Mouse (Mus musculus) embryonic stem cell, embryonic (primary cell): ENCODE results near the gene Lgals12.

Source experiments
- CTCF ChIA-PET, 4 experiments: fragments of 300-600 bp in 2 of 4; fragments of 350-600 bp in 2 of 4; sonication (Branson Sonifier 250); formaldehyde crosslinking; loops; one replicate each; lab custom pipeline; 2022; ENCODE audit warnings: inconsistent platforms in 2 of 4; lab: Charles Lee
- POLR2A ChIA-PET, 4 experiments: fragments of 300-600 bp in 2 of 4; fragments of 350-600 bp in 2 of 4; sonication (Branson Sonifier 250); formaldehyde crosslinking; loops; one replicate each; lab custom pipeline; 2022; ENCODE audit warnings: antibody characterized with exemption in 4 of 4, inconsistent platforms in 1 of 4; lab: Charles Lee

Lgals12 gene

GRCm38 (mm10) chr19:7598481-7598880 is 8.5 kb downstream of the Lgals12 start:
- CTCF ChIA-PET: interaction anchor here in 2 of 4 experiments (0.8 to 1.3 kb wide), 6 partner anchors 8 to 91 kb away, joined by 3 to 5 read pairs (median 3); partner anchors contain the start of gene Lgals12 (in 1 of the 2)

GRCm38 (mm10) chr19:7595534-7595933 is 11.5 kb downstream of the Lgals12 start:
- POLR2A ChIA-PET: interaction anchor here (0.6 to 2.7 kb wide), 12 partner anchors 9 to 1121 kb away, joined by 3 to 13 read pairs (median 3); partner anchors contain the start of genes Pla2g16 (in 2 of the 4) and Kcnk4 (in 1 of the 4)
- CTCF ChIA-PET: interaction anchor here (0.5 to 2.7 kb wide), 36 partner anchors 11 to 461 kb away, joined by 3 to 19 read pairs (median 4); partner anchors contain the start of gene Pla2g16 (in 1 of the 4)

More at GRCm38 (mm10) chr19:7598481-7598880, 8.5 kb downstream of the Lgals12 start:
- POLR2A ChIA-PET: interaction anchor here in 3 of 4 experiments (1.0 to 2.0 kb wide), 8 partner anchors 8 to 35 kb away, joined by 3 to 15 read pairs (median 4); partner anchors contain the start of gene Lgals12 (in 2 of the 3)

- ChIA-PET POLR2A (interaction anchor here in 2 of 4 experiments (0.5 to 0.8 kb wide), 3 partner anchors 9 to 94 kb away, joined by 3 to 5 read pairs (median 3); no protein-coding TSS in a partner anchor), CTCF (interaction anchor here in 1 of 4 experiments (0.7 kb wide), 2 partner anchors 20 to 1934 kb away, joined by 3 to 5 read pairs; no protein-coding TSS in a partner anchor)
Observed at GRCm38 (mm10) chr19:7592018-7592417, 15.0 kb downstream of the Lgals12 start.

- ChIA-PET POLR2A (interaction anchor here in 3 of 4 experiments (0.7 to 2.1 kb wide), 7 partner anchors 10 to 83 kb away, joined by 3 to 10 read pairs (median 4); partner anchors contain the start of genes Lgals12 (in 1 of the 3) and Pla2g16 (in 1 of the 3)), CTCF (interaction anchor here in 1 of 4 experiments (0.9 to 1.3 kb wide), 2 partner anchors 18 to 27 kb away, joined by 3 to 4 read pairs; no protein-coding TSS in a partner anchor)
Observed at GRCm38 (mm10) chr19:7590795-7591194, 16.2 kb downstream of the Lgals12 start.

- ChIA-PET POLR2A (interaction anchor here in 2 of 4 experiments (0.5 to 1.7 kb wide), 8 partner anchors 10 to 1132 kb away, joined by 3 to 10 read pairs (median 6); partner anchors contain the start of gene Lgals12 (in 2 of the 2)), CTCF (no interaction called here)
Observed at GRCm38 (mm10) chr19:7585764-7586163, 21.2 kb downstream of the Lgals12 start.

GRCm38 (mm10) chr19:7585279-7585678 is 21.7 kb downstream of the Lgals12 start:
- CTCF ChIA-PET: no interaction called here
- POLR2A ChIA-PET: interaction anchor here in 2 of 4 experiments (0.5 to 3.4 kb wide), 9 partner anchors 10 to 1133 kb away, joined by 3 to 25 read pairs (median 6); partner anchors contain the start of genes Lgals12 (in 2 of the 2) and Pla2g16 (in 1 of the 2)

- ChIA-PET CTCF (interaction anchor here (0.5 to 1.4 kb wide), 11 partner anchors 10 to 1100 kb away, joined by 3 to 10 read pairs (median 4); no protein-coding TSS in a partner anchor), POLR2A (interaction anchor here (0.5 to 3.4 kb wide), 47 partner anchors 8 to 1203 kb away, joined by 3 to 57 read pairs (median 4); partner anchors contain the start of genes Pla2g16 (in 3 of the 4), Atl3 (in 2 of the 4), Lgals12 (in 2 of the 4) and Rtn3 (in 2 of the 4))
Observed at GRCm38 (mm10) chr19:7583599-7583998, 23.4 kb downstream of the Lgals12 start.

GRCm38 (mm10) chr19:7583101-7583500 is 23.9 kb downstream of the Lgals12 start:
- POLR2A ChIA-PET: interaction anchor here (0.5 to 3.4 kb wide), 50 partner anchors 8 to 1203 kb away, joined by 3 to 57 read pairs (median 4); partner anchors contain the start of genes Pla2g16 (in 3 of the 4), Atl3 (in 2 of the 4), Lgals12 (in 2 of the 4) and Rtn3 (in 2 of the 4)
- CTCF ChIA-PET: interaction anchor here (0.5 to 1.4 kb wide), 10 partner anchors 11 to 1100 kb away, joined by 3 to 10 read pairs (median 4); no protein-coding TSS in a partner anchor

- POLR2A ChIA-PET: interaction anchor here in 2 of 4 experiments (0.8 to 3.0 kb wide), 9 partner anchors 14 to 87 kb away, joined by 3 to 13 read pairs (median 4); partner anchors contain the start of genes Lgals12 (in 2 of the 2), Atl3 (in 1 of the 2) and Pla2g16 (in 1 of the 2)
- CTCF ChIA-PET: interaction anchor here in 1 of 4 experiments (0.6 kb wide), 1 partner anchor 129 kb away, joined by 3 read pairs; no protein-coding TSS in a partner anchor
Observed at GRCm38 (mm10) chr19:7581042-7581441, 26.0 kb downstream of the Lgals12 start.

- CTCF ChIA-PET: interaction anchor here in 2 of 4 experiments (1.0 kb wide), 2 partner anchors 40 kb away, joined by 3 to 6 read pairs; no protein-coding TSS in a partner anchor
- POLR2A ChIA-PET: interaction anchor here in 1 of 4 experiments (1.4 kb wide), 1 partner anchor 29 kb away, joined by 3 read pairs; the partner anchor contains the start of gene Lgals12
Observed at GRCm38 (mm10) chr19:7577710-7578109, 29.3 kb downstream of the Lgals12 start.

GRCm38 (mm10) chr19:7576180-7576579 is 30.8 kb downstream of the Lgals12 start:
- ChIA-PET CTCF (no interaction called here), POLR2A (no interaction called here)

GRCm38 (mm10) chr19:7569650-7570049 is 37.3 kb downstream of the Lgals12 start:
- ChIA-PET CTCF (no interaction called here), POLR2A (no interaction called here)

- CTCF ChIA-PET: interaction anchor here in 1 of 4 experiments (0.6 kb wide), 1 partner anchor 45 kb away, joined by 3 read pairs; no protein-coding TSS in a partner anchor
Observed at GRCm38 (mm10) chr19:7568364-7568763, 38.6 kb downstream of the Lgals12 start.

GRCm38 (mm10) chr19:7566826-7567225 is 40.2 kb downstream of the Lgals12 start:
- POLR2A ChIA-PET: interaction anchor here in 2 of 4 experiments (1.1 to 1.3 kb wide), 4 partner anchors 9 to 17 kb away, joined by 3 to 4 read pairs (median 3); partner anchors contain the start of gene Pla2g16 (in 2 of the 2)

More at GRCm38 (mm10) chr19:7568364-7568763, 38.6 kb downstream of the Lgals12 start:
- POLR2A ChIA-PET: interaction anchor here in 2 of 4 experiments (0.6 to 0.7 kb wide), 2 partner anchors 11 to 27 kb away, joined by 3 read pairs; partner anchors contain the start of gene Pla2g16 (in 1 of the 2)

GRCm38 (mm10) chr19:7564457-7564856 is 42.5 kb downstream of the Lgals12 start:
- ChIA-PET CTCF (interaction anchor here in 1 of 4 experiments (2.1 kb wide), 1 partner anchor 53 kb away, joined by 7 read pairs; no protein-coding TSS in a partner anchor), POLR2A (interaction anchor here in 2 of 4 experiments (1.0 to 2.9 kb wide), 7 partner anchors 9 to 45 kb away, joined by 3 to 12 read pairs (median 4); no protein-coding TSS in a partner anchor)

More at GRCm38 (mm10) chr19:7566826-7567225, 40.2 kb downstream of the Lgals12 start:
- CTCF ChIA-PET: interaction anchor here in 2 of 4 experiments (0.6 to 1.0 kb wide), 3 partner anchors 9 to 51 kb away, joined by 3 to 9 read pairs (median 8); no protein-coding TSS in a partner anchor

GRCm38 (mm10) chr19:7563676-7564075 is 43.3 kb downstream of the Lgals12 start:
- POLR2A ChIA-PET: interaction anchor here in 3 of 4 experiments (0.6 to 2.9 kb wide), 15 partner anchors 9 to 135 kb away, joined by 3 to 12 read pairs (median 4); no protein-coding TSS in a partner anchor
- CTCF ChIA-PET: interaction anchor here in 1 of 4 experiments (2.1 kb wide), 1 partner anchor 54 kb away, joined by 7 read pairs; no protein-coding TSS in a partner anchor

GRCm38 (mm10) chr19:7562601-7563129 is 44.3 kb downstream of the Lgals12 start:
- ChIA-PET CTCF (interaction anchor here in 2 of 4 experiments (1.7 to 2.1 kb wide), 2 partner anchors 55 kb away, joined by 6 to 7 read pairs; no protein-coding TSS in a partner anchor), POLR2A (interaction anchor here in 3 of 4 experiments (0.5 to 2.9 kb wide), 12 partner anchors 9 to 50 kb away, joined by 3 to 12 read pairs (median 4); no protein-coding TSS in a partner anchor)
